Mouse (Mus musculus) liver, postnatal 0 days (tissue): Measurements from ENCODE around the gene Zbtb18. TPM values are rescaled to one million over a fixed set of nuclear protein-coding genes. Genes with fewer than 3 reads are reported as not detected.
A peak's percentile ranks its signal among the peaks of the same experiment; 100 is the strongest.

Source experiments
- ATAC-seq: fragments of 200-750 bp; cut with Nextera tagmentation; 2 replicates; pipeline ENCODE4 v1.8.0; 2017; ENCODE audit warnings: mild to moderate bottlenecking, moderate library complexity
- DNase-seq: peaks from one replicate; pipeline ENCODE4 v3.0.0-alpha.2; 2016
- H3K27ac ChIP-seq: fragments of 300-500 bp; sonication (generic); 2 replicates; pipeline ENCODE4 v1.5.1; 2014; ENCODE audit warnings: antibody characterized with exemption, moderate library complexity, mild to moderate bottlenecking, low read depth
- H3K27me3 ChIP-seq: fragments of 300-500 bp; sonication (generic); 2 replicates; pipeline ENCODE4 v1.6.1; 2014; ENCODE audit warnings: low read length, control low read depth, mixed read lengths; ENCODE audit not compliant: insufficient read depth
- H3K36me3 ChIP-seq: fragments of 300-500 bp; sonication (generic); replicated peaks from 2 replicates; pipeline ENCODE4 v1.6.1; 2014; ENCODE audit warnings: mild to moderate bottlenecking, control low read depth, low read length, moderate library complexity, mixed read lengths; ENCODE audit not compliant: insufficient read depth
- H3K4me1 ChIP-seq: fragments of 300-500 bp; sonication (generic); 2 replicates; pipeline ENCODE4 v1.6.1; 2014; ENCODE audit warnings: antibody characterized with exemption, mild to moderate bottlenecking, control low read depth; ENCODE audit not compliant: insufficient read depth
- H3K4me2 ChIP-seq: fragments of 300-500 bp; sonication (generic); 2 replicates; pipeline ENCODE4 v1.6.1; 2014; ENCODE audit warnings: low read depth, mild to moderate bottlenecking, low read length, moderate library complexity, mixed read lengths
- H3K4me3 ChIP-seq: fragments of 300-500 bp; sonication (generic); 2 replicates; pipeline ENCODE4 v1.5.1; 2014; ENCODE audit warnings: low read depth, low read length
- H3K9ac ChIP-seq: fragments of 300-500 bp; sonication (generic); replicated peaks from 2 replicates; pipeline ENCODE4 v1.6.1; 2014; ENCODE audit warnings: mild to moderate bottlenecking, moderate library complexity
- H3K9me3 ChIP-seq: fragments of 300-500 bp; sonication (generic); 2 replicates; pipeline ENCODE4 v1.6.1; 2016; ENCODE audit warnings: mild to moderate bottlenecking, control low read depth, low read length, mixed read lengths
- CTCF ChIP-seq: sonication (generic); IDR thresholded peaks from 2 replicates; pipeline ENCODE4 v1.5.1; 2016; ENCODE audit warnings: antibody characterized with exemption, low read depth
- EP300 ChIP-seq: IDR thresholded peaks from 2 replicates; pipeline ENCODE4 v1.6.1; 2016; ENCODE audit warnings: antibody characterized with exemption, low read depth, mild to moderate bottlenecking
- WGBS: fragments of 180-500 bp; shearing (Covaris S2); extraction: QIAGEN DNeasy Blood & Tissue Kit; methylation state at CpG from one replicate; pipeline ENCODE4 v1.1.7; 2014; ENCODE audit not compliant: insufficient replicate concordance; 5-methylcytosine and 5-hydroxymethylcytosine counted together
- polyA plus RNA-seq: library from polyadenylated mRNA; unstranded; fragments of >200 nt; fragmentation: Nextera tagmentation; extraction: Ambion mirVana; gene quantifications from 2 replicates; pipeline ENCODE4 v1.2.1, GENCODE M21; 2015

Gene Zbtb18
- polyA plus RNA-seq, 1 experiment from 2014 or later: 1.5 TPM

DNA sequence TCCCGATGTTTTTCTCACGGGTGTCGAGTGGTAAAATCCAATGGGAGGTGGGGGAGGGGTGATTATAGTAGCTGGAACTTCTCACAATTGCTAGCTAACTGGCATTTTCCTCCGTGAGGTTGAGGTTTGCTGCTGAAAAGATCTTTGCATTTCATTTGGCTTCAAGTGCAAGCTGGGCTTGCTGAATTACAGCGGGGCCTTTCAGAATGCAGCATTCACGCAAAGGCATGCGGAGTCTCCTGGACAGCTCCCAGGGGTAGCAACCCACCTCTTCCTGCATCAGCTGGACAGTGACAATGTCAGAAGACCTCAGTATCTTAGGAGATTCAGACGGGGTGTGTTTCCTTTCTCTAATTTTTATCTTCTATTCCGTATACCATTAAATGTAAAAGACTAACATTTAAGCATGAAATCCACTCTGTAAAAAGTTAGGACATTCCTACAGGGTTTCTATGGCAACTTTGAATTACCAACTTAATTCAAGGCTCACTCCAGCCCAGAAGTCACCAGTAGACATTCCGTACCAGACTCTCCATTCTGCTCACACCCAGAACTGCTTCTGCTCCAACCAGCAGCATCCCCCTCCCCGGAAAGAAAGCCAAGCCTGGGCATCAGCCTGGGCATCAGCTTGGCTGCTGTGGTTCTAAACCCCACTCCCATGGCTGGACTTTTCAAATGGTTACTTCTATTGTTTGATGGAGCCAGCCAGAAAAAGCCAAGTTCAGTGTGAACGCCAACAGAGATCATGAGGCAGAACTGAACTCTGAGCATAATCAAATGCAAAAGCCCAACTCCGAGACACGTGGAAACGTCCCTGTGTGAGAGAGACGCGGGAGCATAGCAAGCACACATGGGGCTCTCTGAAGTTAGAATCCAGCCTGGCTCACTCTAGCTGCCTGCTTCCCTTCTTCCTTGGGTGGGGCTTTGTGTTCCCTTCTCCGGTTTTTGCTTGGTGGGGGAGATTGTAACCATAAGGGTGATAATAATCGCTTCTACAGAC lies 30.5 kb upstream of the Zbtb18 start:
- Histone ChIP-seq H3K27ac (no peak overlapping the region), H3K27me3 (no peaks in the 10 kb centered on the region), H3K4me3 (no peak overlapping the region), H3K4me2 (no peak overlapping the region), H3K9me3 (no peaks in the 10 kb centered on the region), H3K9ac (no peak overlapping the region), H3K36me3 (no peaks in the 10 kb centered on the region), H3K4me1 (0 out of 2 replicates have a peak, but pooled peaks cover 2% of the 10 kb centered on the region)
- ATAC-seq (no peak), DNase-seq (no peak)
- TF ChIP-seq CTCF (no peak), EP300 (no peak)
- WGBS: 68% methylated on average over 19 of the region's 19 CpGs

DNA sequence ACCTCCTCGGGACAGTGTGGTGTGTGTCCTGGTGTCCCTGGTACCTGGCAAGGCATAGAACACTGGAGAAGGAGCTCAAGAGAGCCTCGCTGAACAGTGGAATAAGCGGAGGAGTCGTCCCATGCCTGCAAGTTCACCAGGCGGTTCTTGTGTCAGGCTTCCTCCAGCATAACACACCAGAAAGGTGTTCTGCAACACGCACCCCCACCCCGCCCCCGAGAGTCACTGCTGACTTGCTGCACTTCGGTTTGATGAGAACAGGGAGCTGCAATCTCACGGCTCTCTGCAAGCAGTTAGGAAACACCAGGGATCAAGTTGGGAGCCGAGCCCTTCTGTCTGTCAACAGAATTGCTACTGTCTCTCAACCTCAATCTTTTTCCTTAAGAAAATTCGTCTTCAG lies 22.8 kb upstream of the Zbtb18 start:
- no peaks in the 10 kb centered on the region for H3K9me3 ChIP-seq
- no peaks in the 10 kb centered on the region for H3K27me3 ChIP-seq
- H3K4me1 ChIP-seq: no peaks in the 10 kb centered on the region
- no peak for DNase-seq
- H3K4me2 ChIP-seq: no peak overlapping the region
- H3K27ac ChIP-seq: no peak overlapping the region
- 67% methylated on average over 12 of the region's 12 CpGs for WGBS
- TF ChIP-seq CTCF (no peak), EP300 (no peak)
- no peaks in the 10 kb centered on the region for H3K36me3 ChIP-seq
- no peak overlapping the region for H3K4me3 ChIP-seq
- ATAC-seq: no peak
- no peak overlapping the region for H3K9ac ChIP-seq

DNA sequence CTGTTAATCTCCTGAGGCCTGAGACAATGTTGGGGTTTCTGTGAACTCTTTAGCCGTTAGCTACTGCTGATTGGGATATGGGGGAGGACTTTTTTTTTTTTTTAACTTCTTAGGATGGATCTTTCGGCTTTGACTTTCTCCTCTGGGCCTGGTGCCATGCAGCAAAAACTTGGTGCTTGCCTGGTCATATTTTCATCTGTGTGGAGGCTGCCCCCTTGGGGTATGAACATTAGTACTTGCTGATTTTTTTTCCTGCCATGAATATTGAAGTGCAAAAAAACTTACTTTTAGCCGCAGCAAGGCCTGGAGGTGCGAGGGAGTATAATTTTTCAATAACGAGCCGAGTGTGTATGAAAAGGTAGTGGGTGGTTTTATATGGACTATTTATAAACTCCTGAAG lies 22.0 kb upstream of the Zbtb18 start:
- Histone ChIP-seq H3K36me3 (no peaks in the 10 kb centered on the region), H3K9ac (no peak overlapping the region), H3K4me1 (no peaks in the 10 kb centered on the region), H3K27me3 (no peaks in the 10 kb centered on the region), H3K9me3 (no peaks in the 10 kb centered on the region), H3K4me3 (no peak overlapping the region), H3K4me2 (no peak overlapping the region), H3K27ac (no peak overlapping the region)
- DNase-seq (no peak), ATAC-seq (no peak)
- WGBS: 72% methylated on average over 6 of the region's 6 CpGs
- TF ChIP-seq EP300: no peak
- TF ChIP-seq CTCF: no peak

DNA sequence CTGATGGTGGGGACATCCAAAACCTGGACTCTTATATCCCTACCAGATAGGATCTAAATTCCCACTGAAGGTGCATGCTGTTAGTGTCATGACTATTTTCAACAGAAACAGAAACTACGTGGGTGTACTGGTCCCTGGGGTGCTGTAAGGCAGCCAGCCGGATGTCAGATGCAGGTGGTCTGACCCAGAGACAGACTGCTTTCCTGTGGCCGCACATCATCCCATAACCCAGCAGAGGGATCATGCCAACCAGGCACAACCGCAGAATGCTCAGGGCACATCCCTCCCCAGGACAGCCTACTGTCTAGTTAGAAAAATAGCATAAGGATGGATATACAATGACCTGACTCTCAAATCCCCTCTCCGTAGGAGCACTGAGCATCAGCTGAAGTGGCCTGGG lies 14.3 kb upstream of the Zbtb18 start:
- WGBS: 70% methylated on average over 5 of the region's 5 CpGs
- H3K9me3 ChIP-seq: no peaks in the 10 kb centered on the region
- no peak overlapping the region; the same call in 1 of the 2 replicates for H3K4me2 ChIP-seq
- H3K9ac ChIP-seq: no peak overlapping the region
- ATAC-seq: 0 out of 2 replicates have a peak, but pooled peaks have one; percentile 23
- no peaks in the 10 kb centered on the region for H3K27me3 ChIP-seq
- no peak overlapping the region for H3K4me3 ChIP-seq
- TF ChIP-seq EP300 (no peak), CTCF (no peak)
- no peaks in the 10 kb centered on the region for H3K4me1 ChIP-seq
- no peak overlapping the region for H3K27ac ChIP-seq
- no peaks in the 10 kb centered on the region for H3K36me3 ChIP-seq
- no peak for DNase-seq

DNA sequence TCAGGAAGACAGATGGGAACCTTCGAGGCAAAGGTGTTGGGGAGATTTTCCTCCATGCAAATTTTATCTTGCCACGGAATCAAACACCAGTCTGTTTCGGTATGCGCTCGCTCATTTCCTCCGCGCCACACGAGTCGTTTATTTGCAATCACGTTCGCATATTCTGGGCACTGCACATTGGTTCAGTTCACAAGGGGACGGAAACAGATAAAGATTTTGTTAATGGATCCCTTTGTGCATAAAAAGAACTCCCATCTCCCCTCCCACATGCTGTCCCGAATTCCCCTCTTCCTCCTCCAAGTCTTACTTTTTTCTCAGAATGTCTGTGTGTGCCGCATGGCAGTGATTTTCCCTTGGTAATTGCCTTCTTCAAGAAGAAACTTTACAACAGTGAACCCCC lies 13.8 kb upstream of the Zbtb18 start:
- Histone ChIP-seq H3K9ac (no peak overlapping the region), H3K36me3 (no peaks in the 10 kb centered on the region), H3K4me3 (no peak overlapping the region), H3K9me3 (no peaks in the 10 kb centered on the region), H3K27me3 (no peaks in the 10 kb centered on the region), H3K4me1 (no peaks in the 10 kb centered on the region), H3K27ac (no peak overlapping the region), H3K4me2 (no peak overlapping the region; the same call in 1 of the 2 replicates)
- WGBS: 67% methylated on average over 14 of the region's 14 CpGs
- ATAC-seq (no peak), DNase-seq (no peak)
- TF ChIP-seq EP300: no peak
- no peak for TF ChIP-seq CTCF

DNA sequence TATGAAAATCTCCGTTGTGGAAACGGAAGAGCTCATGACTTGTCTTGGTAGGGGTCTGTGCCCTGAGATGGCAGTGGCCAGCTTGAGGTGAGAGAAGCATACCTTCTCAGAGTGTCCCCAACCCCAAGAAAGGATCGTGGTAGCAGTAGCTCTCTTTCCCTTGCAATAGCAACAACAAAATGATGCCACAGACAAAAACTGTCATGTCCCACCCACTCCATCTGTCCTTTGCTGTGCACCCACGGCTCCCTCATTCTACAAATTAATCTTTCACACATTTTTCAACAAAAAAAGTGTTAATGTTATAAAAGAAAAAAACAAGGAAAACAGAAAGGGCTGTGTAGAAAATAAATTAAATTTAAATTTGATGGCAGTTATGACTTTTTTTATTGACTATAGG lies 13.1 kb upstream of the Zbtb18 start:
- no peaks in the 10 kb centered on the region for H3K36me3 ChIP-seq
- no peaks in the 10 kb centered on the region for H3K4me1 ChIP-seq
- H3K27ac ChIP-seq: no peak overlapping the region
- no peak overlapping the region for H3K4me3 ChIP-seq
- H3K9ac ChIP-seq: no peak overlapping the region
- no peaks in the 10 kb centered on the region for H3K9me3 ChIP-seq
- H3K4me2 ChIP-seq: no peak overlapping the region
- no peak for DNase-seq
- TF ChIP-seq CTCF: no peak
- no peak for TF ChIP-seq EP300
- no peaks in the 10 kb centered on the region for H3K27me3 ChIP-seq
- WGBS: 76% methylated on average over 4 of the region's 4 CpGs
- ATAC-seq: no peak
